ENCODE assay signal across 21 mouse cellular contexts in the genomic region with DNA sequence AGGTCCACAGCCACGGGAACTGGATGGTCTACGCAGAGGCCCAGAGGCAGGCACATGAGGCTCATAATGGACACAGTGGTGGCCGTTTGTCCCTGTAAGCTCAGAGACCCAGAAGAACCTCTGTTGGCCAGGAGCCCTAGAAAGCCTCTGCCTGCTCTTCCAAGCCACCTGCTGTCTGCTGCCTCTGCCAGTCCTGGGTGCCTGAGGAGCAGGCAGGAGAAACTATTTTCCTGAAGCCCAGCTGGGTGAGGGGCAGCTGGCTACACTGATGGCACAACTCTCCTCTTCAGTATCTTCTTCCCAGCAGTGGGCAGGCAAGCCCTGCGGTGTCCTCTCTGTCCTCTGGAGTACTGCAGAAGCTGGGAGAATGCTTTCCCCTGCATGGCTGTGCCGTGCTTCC. TPM values are rescaled to one million over a fixed set of nuclear protein-coding genes. Genes with fewer than 3 reads are reported as not detected.
DNase-seq lines count a peak whose midpoint lies in the region; ATAC-seq and TF ChIP-seq lines count a peak whose summit lies in the region.
"Had no signal": no experiment of that assay in that cellular context is flagged by ENCODE, and none has a peak within 500 bp of the region (broad histone marks: within the 10 kb centered on the region; RNA-seq: fewer than 3 reads in every experiment).

No protein-coding gene starts in this region.

- 0 out of 2 replicates have a peak overlapping the region, but pooled peaks have one; percentile 28 for H3K9ac ChIP-seq in heart, embryonic 13.5 days
- no peak overlapping the region for H3K9ac ChIP-seq in heart, embryonic 11.5 days (ENCODE audit: low read depth, low read length)
- H3K9ac ChIP-seq in limb, embryonic 12.5 days (replicated peaks), result no peak overlapping the region
- H3K9ac ChIP-seq: heart, embryonic 15.5 days; hindbrain, embryonic 15.5 days had no signal

- no peaks in the 10 kb centered on the region; the same call in 1 of the 2 replicates for H3K36me3 ChIP-seq in heart, embryonic 13.5 days
- no peaks in the 10 kb centered on the region for H3K36me3 ChIP-seq in heart, embryonic 11.5 days (ENCODE audit: control insufficient read depth, insufficient read depth, low read length)
- no peaks in the 10 kb centered on the region for H3K36me3 ChIP-seq in limb, embryonic 12.5 days
- H3K36me3 ChIP-seq in limb, embryonic 10.5 days, result peaks cover 4% of the 10 kb centered on the region; the same call in 1 of the 2 replicates
- no peaks in the 10 kb centered on the region for H3K36me3 ChIP-seq in myocyte (ENCODE audit: control insufficient read depth, insufficient read depth)
- H3K36me3 ChIP-seq: heart, embryonic 15.5 days; hindbrain, embryonic 15.5 days had no signal

- no peak overlapping the region for H3K27ac ChIP-seq in gastrocnemius, adult 2 months
- H3K27ac ChIP-seq in heart, embryonic 13.5 days (replicated peaks), result no peak overlapping the region
- H3K27ac ChIP-seq in heart, embryonic 11.5 days (ENCODE audit: low read depth, low read length), result no peak overlapping the region
- H3K27ac ChIP-seq in limb, embryonic 12.5 days, result peak overlapping the region; percentile 25; the same call in 1 of the 2 replicates
- no peak overlapping the region for H3K27ac ChIP-seq in limb, embryonic 10.5 days
- H3K27ac ChIP-seq: heart, adult 2 months; heart, embryonic 15.5 days; hindbrain, embryonic 15.5 days had no signal

- no peak for TF ChIP-seq POLR2A in myocyte (IDR thresholded peaks at IDR 0.05; ENCODE audit: insufficient read length, low read depth)

- peak; percentile 6; the same call in 1 of the 2 replicates for TF ChIP-seq CTCF in gastrocnemius, adult 2 months (IDR thresholded peaks at IDR 0.05)

- H3K4me1 ChIP-seq in heart, embryonic 13.5 days, result peaks cover 19% of the 10 kb centered on the region
- peaks cover 8% of the 10 kb centered on the region for H3K4me1 ChIP-seq in heart, embryonic 11.5 days (ENCODE audit: control insufficient read depth, insufficient read depth, low read length)
- H3K4me1 ChIP-seq in limb, embryonic 12.5 days (replicated peaks), result peaks cover 14% of the 10 kb centered on the region
- H3K4me1 ChIP-seq in limb, embryonic 10.5 days, result peaks cover 20% of the 10 kb centered on the region

- no peaks in the 10 kb centered on the region for H3K27me3 ChIP-seq in heart, embryonic 13.5 days (replicated peaks)
- no peaks in the 10 kb centered on the region for H3K27me3 ChIP-seq in heart, embryonic 11.5 days (ENCODE audit: control insufficient read depth, insufficient read depth, low read length)
- 0 out of 2 replicates have a peak, but pooled peaks cover under 1% of the 10 kb centered on the region for H3K27me3 ChIP-seq in limb, embryonic 12.5 days
- 0 out of 2 replicates have a peak, but pooled peaks cover 5% of the 10 kb centered on the region for H3K27me3 ChIP-seq in limb, embryonic 10.5 days (ENCODE audit: low read depth, poor library complexity, severe bottlenecking)
- H3K27me3 ChIP-seq in myocyte (ENCODE audit: control insufficient read depth, insufficient read depth, insufficient read length), result no peaks in the 10 kb centered on the region
- H3K27me3 ChIP-seq: heart, embryonic 15.5 days; hindbrain, embryonic 15.5 days; Patski had no signal

- 78% methylated on average over 5 of the region's 5 CpGs for WGBS in heart, embryonic 13.5 days
- WGBS in heart, embryonic 11.5 days (ENCODE audit: insufficient replicate concordance), result 84% methylated on average over 5 of the region's 5 CpGs
- WGBS in limb, embryonic 12.5 days, result 82% methylated on average over 5 of the region's 5 CpGs
- 85% methylated on average over 5 of the region's 5 CpGs for WGBS in limb, embryonic 10.5 days

- intact Hi-C loops in gastrocnemius, adult 2 months (cut with DNase I), result loop anchor here (5.0 kb wide), 1 partner anchor 44 kb away; no protein-coding TSS in a partner anchor
- intact Hi-C loops in gastrocnemius, postnatal 36 days (cut with DNase I), result no loop called here

- H3K9me3 ChIP-seq in heart, embryonic 13.5 days, result peaks cover 10% of the 10 kb centered on the region; the same call in 1 of the 2 replicates
- H3K9me3 ChIP-seq in heart, embryonic 11.5 days (replicated peaks; ENCODE audit: control insufficient read depth, low read length), result no peaks in the 10 kb centered on the region; the same call in 1 of the 2 replicates
- H3K9me3 ChIP-seq in limb, embryonic 12.5 days, result peaks cover 18% of the 10 kb centered on the region; the same call in 1 of the 2 replicates
- peaks cover 4% of the 10 kb centered on the region; the same call in 1 of the 2 replicates for H3K9me3 ChIP-seq in limb, embryonic 10.5 days (replicated peaks)
- H3K9me3 ChIP-seq: heart, embryonic 15.5 days; hindbrain, embryonic 15.5 days had no signal

- ATAC-seq in heart, embryonic 13.5 days (ENCODE audit: extremely low read depth, insufficient number of reproducible peaks, low FRiP score, low TSS enrichment), result no peak
- no peak for ATAC-seq in heart, embryonic 11.5 days (replicated peaks; ENCODE audit: insufficient number of reproducible peaks, low FRiP score, low TSS enrichment)
- ATAC-seq in limb, embryonic 12.5 days (ENCODE audit: insufficient number of reproducible peaks, insufficient read depth, low FRiP score, low TSS enrichment, low read depth), result no peak
- ATAC-seq: activated CD4-positive, CD25-positive, alpha-beta regulatory T cell, adult 4 months; forebrain, embryonic 14.5 days; intestine, embryonic 16.5 days; Patski had no signal

- no peak overlapping the region for H3K4me3 ChIP-seq in gastrocnemius, adult 2 months
- no peak overlapping the region for H3K4me3 ChIP-seq in heart, embryonic 13.5 days
- no peak overlapping the region for H3K4me3 ChIP-seq in heart, embryonic 11.5 days (ENCODE audit: low read depth, low read length)
- no peak overlapping the region for H3K4me3 ChIP-seq in limb, embryonic 12.5 days (replicated peaks)
- no peak overlapping the region for H3K4me3 ChIP-seq in limb, embryonic 10.5 days
- no peak overlapping the region for H3K4me3 ChIP-seq in myocyte
- H3K4me3 ChIP-seq: heart, adult 2 months; heart, embryonic 15.5 days; hindbrain, embryonic 15.5 days had no signal

- H3ac ChIP-seq in myocyte (ENCODE audit: control insufficient read depth, insufficient read length), result no peak overlapping the region

- no peaks in the 10 kb centered on the region for H3K79me2 ChIP-seq in myocyte (ENCODE audit: control insufficient read depth, insufficient read depth)

- no peak overlapping the region for H3K4me2 ChIP-seq in heart, embryonic 13.5 days
- H3K4me2 ChIP-seq in heart, embryonic 11.5 days, result no peak overlapping the region
- no peak overlapping the region for H3K4me2 ChIP-seq in limb, embryonic 12.5 days
- no peak overlapping the region for H3K4me2 ChIP-seq in myocyte (ENCODE audit: low read depth)
- H3K4me2 ChIP-seq: heart, embryonic 15.5 days; hindbrain, embryonic 15.5 days had no signal

- DNase-seq in gastrocnemius, adult 2 months, result peak; percentile 41
- DNase-seq in gastrocnemius, postnatal 36 days, result no peak
- DNase-seq in limb, embryonic 10.5 days (ENCODE audit: low spot score), result no peak
- DNase-seq: adrenal gland, postnatal 14 days; cerebellum, adult 11-12 months; cerebellum, adult 9-10 months; cerebellum, postnatal 25 days; heart, adult 2 months; heart, postnatal 14 days; kidney, adult 2 months had no signal

TF ChIP-seq in myocyte, 11 proteins besides CTCF, POLR2A, EP300 and RAD21:
- peak in 2 of 3 experiments; percentile 5 to 62 for TF ChIP-seq MYOG (IDR thresholded peaks at IDR 0.05; ENCODE audit: control insufficient read depth in 1 of 3, insufficient read depth in 1 of 3, insufficient read length in 2 of 3, low read depth in 2 of 3)
- TF ChIP-seq MYOD1 (IDR thresholded peaks at IDR 0.05; ENCODE audit: control insufficient read depth in 1 of 3, insufficient read length in 2 of 3, low read depth in 2 of 3), result peak in 2 of 3 experiments; percentile 41 to 59
- TF ChIP-seq POLR2AphosphoS2 (IDR thresholded peaks at IDR 0.05; ENCODE audit: insufficient read length, low read depth), result no peak
TF ChIP-seq in myocyte: peak in this region for 2.

RNA-seq across cellular contexts. Expression of a gene that starts 37.0 kb away (rescaled TPM):
- total RNA-seq in gastrocnemius, adult 2 months (2021), result 10 to 100 TPM in 1 of 2 experiments, under 1 TPM in 1; 0.33 to 22.0 TPM
- total RNA-seq in gastrocnemius, postnatal 36 days (2021), result 1 to 10 TPM; 1.3 to 5.3 TPM
- 1.7 and 2.1 TPM in 2 replicates for polyA plus RNA-seq in heart, embryonic 13.5 days (2015; fragmentation: Nextera tagmentation; extraction: Ambion mirVana)
- 1.2 and 1.6 TPM in 2 replicates for polyA plus RNA-seq in heart, embryonic 11.5 days (2014; fragmentation: Nextera tagmentation; extraction: Ambion mirVana)
- polyA plus RNA-seq in limb, embryonic 12.5 days (2016; fragmentation: Nextera tagmentation; extraction: Ambion mirVana), result 3.1 and 5.4 TPM in 2 replicates
- 2.1 and 4.0 TPM in 2 replicates for polyA plus RNA-seq in limb, embryonic 10.5 days (2016; fragmentation: Nextera tagmentation; extraction: Ambion mirVana)
- 0.12 TPM for polyA plus RNA-seq in myocyte (2012; fragmentation: generic; extraction: Trizol)
- total RNA-seq: CH12.LX had no signal

RNA-seq across cellular contexts. Expression of a gene that starts 41.2 kb away (rescaled TPM):
- total RNA-seq in gastrocnemius, adult 2 months (2021), result 10 to 100 TPM; 14.3 to 15.6 TPM
- 10 to 100 TPM; 13.0 to 15.9 TPM for total RNA-seq in gastrocnemius, postnatal 36 days (2021)
- polyA plus RNA-seq in heart, embryonic 13.5 days (2015; fragmentation: Nextera tagmentation; extraction: Ambion mirVana), result 72.7 and 81.4 TPM in 2 replicates
- 82.6 and 87.5 TPM in 2 replicates for polyA plus RNA-seq in heart, embryonic 11.5 days (2014; fragmentation: Nextera tagmentation; extraction: Ambion mirVana)
- polyA plus RNA-seq in limb, embryonic 12.5 days (2016; fragmentation: Nextera tagmentation; extraction: Ambion mirVana), result 103 and 108 TPM in 2 replicates
- polyA plus RNA-seq in limb, embryonic 10.5 days (2016; fragmentation: Nextera tagmentation; extraction: Ambion mirVana), result 138 and 141 TPM in 2 replicates
- polyA plus RNA-seq in myocyte (2012; fragmentation: generic; extraction: Trizol), result 71.2 TPM
